Mouse (Mus musculus): ENCODE results near the gene Smoc1. TPM values are rescaled to one million over a fixed set of nuclear protein-coding genes. Genes with fewer than 3 reads are reported as not detected.

Smoc1 gene
- total and polyA plus RNA-seq, 3 experiments = 4.8 to 8.0 (median 6.2) TPM

DNA sequence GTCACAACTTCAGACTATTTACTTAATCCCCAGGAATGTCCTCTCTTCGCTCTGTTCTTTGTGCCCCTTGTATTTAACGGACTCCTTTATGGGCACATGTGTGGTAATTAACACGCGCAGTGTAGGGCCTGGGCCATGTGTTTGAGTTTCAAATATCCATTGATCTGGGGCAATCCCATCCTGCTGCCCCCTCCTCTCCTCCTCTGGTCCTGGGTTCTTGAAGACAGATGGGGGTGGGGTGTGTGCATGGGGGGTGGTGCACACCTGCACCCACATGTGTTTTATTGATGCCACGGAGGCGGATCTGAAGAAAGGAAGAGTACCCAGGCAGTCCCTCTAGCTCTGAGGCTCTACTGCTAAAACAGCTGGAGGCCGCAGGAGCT is 114.7 kb downstream of the Smoc1 start:
- DNase-seq = no peak
- intact Hi-C loops (cut with DNase I) = no loop called here

GRCm38 (mm10) chr12:81142231-81142630 is 115.6 kb downstream of the Smoc1 start:
- no peaks in the 10 kb centered on the region for H3K36me3 ChIP-seq (ENCODE audit: control insufficient read depth, insufficient read depth, low read length)
- no peaks in the 10 kb centered on the region for H3K27me3 ChIP-seq (ENCODE audit: control insufficient read depth, insufficient read depth, low read length)
- H3K27ac ChIP-seq = no peak overlapping the region
- 79% methylated on average over 3 of the region's 3 CpGs for WGBS
- DNase-seq = no peak
- no peaks in the 10 kb centered on the region for H3K4me1 ChIP-seq (ENCODE audit: control insufficient read depth, insufficient read depth, low read length)
- intact Hi-C loops (cut with DNase I) = no loop called here
- TF ChIP-seq CTCF (IDR thresholded peaks at IDR 0.05) (no peak), POLR2A (IDR thresholded peaks at IDR 0.05; ENCODE audit: insufficient read depth, low read depth, low read length) (no peak), EP300 (IDR thresholded peaks at IDR 0.05; ENCODE audit: insufficient read depth, low read depth, low read length) (no peak)
- no peaks in the 10 kb centered on the region for H3K79me2 ChIP-seq (replicated peaks; ENCODE audit: control insufficient read depth, insufficient read depth, low read length)
- no peak overlapping the region for H3K4me3 ChIP-seq
- H3K9ac ChIP-seq (ENCODE audit: low read depth, low read length) = no peak overlapping the region

More for the DNA sequence above, 114.7 kb downstream of the Smoc1 start:
- TF ChIP-seq CTCF (IDR thresholded peaks at IDR 0.05) = no peak
- no peaks in the 10 kb centered on the region for H3K79me2 ChIP-seq (replicated peaks; ENCODE audit: control insufficient read depth, insufficient read depth, low read length)
- no peaks in the 10 kb centered on the region for H3K4me1 ChIP-seq (ENCODE audit: control insufficient read depth, insufficient read depth, low read length)
- H3K27ac ChIP-seq = no peak overlapping the region
- H3K9ac ChIP-seq (ENCODE audit: low read depth, low read length) = no peak overlapping the region
- no peaks in the 10 kb centered on the region for H3K36me3 ChIP-seq (ENCODE audit: control insufficient read depth, insufficient read depth, low read length)
- WGBS = 78% methylated on average over 7 of the region's 7 CpGs
- no peak overlapping the region for H3K4me3 ChIP-seq
- H3K27me3 ChIP-seq (ENCODE audit: control insufficient read depth, insufficient read depth, low read length) = no peaks in the 10 kb centered on the region

GRCm38 (mm10) chr12:81144201-81144600 is 117.6 kb downstream of the Smoc1 start:
- H3K27me3 ChIP-seq (ENCODE audit: control insufficient read depth, insufficient read depth, low read length) = no peaks in the 10 kb centered on the region
- H3K36me3 ChIP-seq (ENCODE audit: control insufficient read depth, insufficient read depth, low read length) = no peaks in the 10 kb centered on the region
- intact Hi-C loops (cut with DNase I) = no loop called here
- TF ChIP-seq EP300 (IDR thresholded peaks at IDR 0.05; ENCODE audit: insufficient read depth, low read depth, low read length) (no peak), POLR2A (IDR thresholded peaks at IDR 0.05; ENCODE audit: insufficient read depth, low read depth, low read length) (no peak), CTCF (IDR thresholded peaks at IDR 0.05) (no peak)
- no peak overlapping the region for H3K9ac ChIP-seq (ENCODE audit: low read depth, low read length)
- 17% methylated on average over 10 of the region's 10 CpGs for WGBS
- peak in 1 of 2 experiments; percentile 12 for DNase-seq
- no peaks in the 10 kb centered on the region for H3K79me2 ChIP-seq (replicated peaks; ENCODE audit: control insufficient read depth, insufficient read depth, low read length)
- H3K4me3 ChIP-seq = no peak overlapping the region
- H3K27ac ChIP-seq = no peak overlapping the region
- no peaks in the 10 kb centered on the region for H3K4me1 ChIP-seq (ENCODE audit: control insufficient read depth, insufficient read depth, low read length)

DNA sequence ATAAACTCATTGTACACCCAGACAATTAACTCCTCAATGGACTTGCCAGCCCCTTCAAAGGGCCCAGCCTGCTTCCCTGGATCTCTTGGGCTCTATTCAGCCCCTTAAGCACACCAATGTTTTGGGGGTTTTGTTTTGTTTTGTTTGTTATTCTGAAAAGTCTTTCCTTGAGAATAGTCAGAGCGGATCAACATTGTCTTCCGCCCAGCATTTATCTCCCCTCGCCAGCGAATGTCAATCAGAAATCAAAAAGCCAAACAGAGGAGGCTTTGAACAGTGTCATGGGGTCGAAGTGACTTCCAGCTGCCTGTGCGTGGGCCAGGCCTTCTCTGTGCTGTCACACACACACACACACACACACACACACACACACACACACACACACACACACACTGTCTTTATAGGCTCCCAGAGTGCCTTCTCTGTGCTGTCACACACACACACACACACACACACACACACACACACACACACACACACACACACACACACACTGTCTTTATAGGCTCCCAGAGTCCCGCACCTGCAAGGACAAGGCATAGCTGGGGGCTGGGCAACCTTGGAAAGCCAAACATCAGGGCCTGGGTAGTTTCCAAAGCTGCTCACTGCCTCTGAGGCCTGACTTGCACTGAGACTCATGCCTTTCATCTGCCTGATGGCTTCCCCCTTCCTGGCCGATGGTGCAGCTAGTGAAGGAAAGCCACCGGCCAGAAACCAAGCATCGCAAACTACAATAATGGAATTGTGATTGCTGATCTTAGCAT is 120.0 kb downstream of the Smoc1 start:
- Histone ChIP-seq H3K79me2 (replicated peaks; ENCODE audit: control insufficient read depth, insufficient read depth, low read length) (no peaks in the 10 kb centered on the region), H3K4me3 (no peak overlapping the region), H3K27me3 (ENCODE audit: control insufficient read depth, insufficient read depth, low read length) (no peaks in the 10 kb centered on the region), H3K4me1 (ENCODE audit: control insufficient read depth, insufficient read depth, low read length) (no peaks in the 10 kb centered on the region), H3K36me3 (ENCODE audit: control insufficient read depth, insufficient read depth, low read length) (no peaks in the 10 kb centered on the region), H3K9ac (ENCODE audit: low read depth, low read length) (no peak overlapping the region), H3K27ac (no peak overlapping the region)
- WGBS = 51% methylated on average over 10 of the region's 10 CpGs
- no peak for DNase-seq
- intact Hi-C loops (cut with DNase I) = no loop called here
- no peak for TF ChIP-seq POLR2A (IDR thresholded peaks at IDR 0.05; ENCODE audit: insufficient read depth, low read depth, low read length)
- no peak for TF ChIP-seq EP300 (IDR thresholded peaks at IDR 0.05; ENCODE audit: insufficient read depth, low read depth, low read length)
- TF ChIP-seq CTCF (IDR thresholded peaks at IDR 0.05) = no peak

DNA sequence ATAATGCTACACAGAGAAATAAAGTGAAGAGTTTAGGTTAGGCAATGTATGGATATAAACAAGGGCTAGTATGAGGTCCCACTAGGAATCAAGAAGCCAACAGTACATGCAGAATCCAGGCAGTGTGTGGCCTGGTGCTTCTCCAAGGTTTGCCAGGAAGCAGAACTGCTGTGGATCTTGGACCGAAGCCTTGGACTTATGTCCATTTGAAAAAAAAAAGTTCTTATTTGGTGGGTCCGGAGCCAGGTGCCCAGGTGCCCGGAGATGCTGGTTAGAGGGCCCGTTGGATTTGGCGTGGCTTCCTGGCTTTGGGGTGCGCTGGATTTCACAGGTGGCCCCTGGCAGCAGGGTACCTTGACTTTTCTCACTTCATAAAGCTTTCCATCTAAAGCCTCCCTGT is 121.3 kb downstream of the Smoc1 start:
- TF ChIP-seq POLR2A (IDR thresholded peaks at IDR 0.05; ENCODE audit: insufficient read depth, low read depth, low read length) = no peak
- TF ChIP-seq EP300 (IDR thresholded peaks at IDR 0.05; ENCODE audit: insufficient read depth, low read depth, low read length) = no peak
- TF ChIP-seq CTCF (IDR thresholded peaks at IDR 0.05) = no peak
- H3K36me3 ChIP-seq (ENCODE audit: control insufficient read depth, insufficient read depth, low read length) = no peaks in the 10 kb centered on the region
- no peaks in the 10 kb centered on the region for H3K79me2 ChIP-seq (replicated peaks; ENCODE audit: control insufficient read depth, insufficient read depth, low read length)
- 91% methylated on average over 6 of the region's 6 CpGs for WGBS
- H3K4me3 ChIP-seq = no peak overlapping the region
- H3K27ac ChIP-seq = no peak overlapping the region
- no peaks in the 10 kb centered on the region for H3K27me3 ChIP-seq (ENCODE audit: control insufficient read depth, insufficient read depth, low read length)
- no peak for DNase-seq
- intact Hi-C loops (cut with DNase I) = no loop called here
- H3K9ac ChIP-seq (ENCODE audit: low read depth, low read length) = no peak overlapping the region
- no peaks in the 10 kb centered on the region; the same call in 1 of the 2 replicates for H3K4me1 ChIP-seq (ENCODE audit: control insufficient read depth, insufficient read depth, low read length)

GRCm38 (mm10) chr12:81150917-81151316 is 124.3 kb downstream of the Smoc1 start:
- TF ChIP-seq CTCF (IDR thresholded peaks at IDR 0.05) = no peak
- no peak for TF ChIP-seq EP300 (IDR thresholded peaks at IDR 0.05; ENCODE audit: insufficient read depth, low read depth, low read length)
- TF ChIP-seq POLR2A (IDR thresholded peaks at IDR 0.05; ENCODE audit: insufficient read depth, low read depth, low read length) = no peak
- no peak overlapping the region; the same call in 1 of the 2 replicates for H3K27ac ChIP-seq
- intact Hi-C loops (cut with DNase I) = no loop called here
- no peak overlapping the region for H3K9ac ChIP-seq (ENCODE audit: low read depth, low read length)
- 55% methylated on average over 5 of the region's 5 CpGs for WGBS
- no peaks in the 10 kb centered on the region for H3K27me3 ChIP-seq (ENCODE audit: control insufficient read depth, insufficient read depth, low read length)
- peak; percentile 41 to 70 for DNase-seq
- H3K79me2 ChIP-seq (replicated peaks; ENCODE audit: control insufficient read depth, insufficient read depth, low read length) = no peaks in the 10 kb centered on the region
- no peaks in the 10 kb centered on the region for H3K36me3 ChIP-seq (ENCODE audit: control insufficient read depth, insufficient read depth, low read length)
- H3K4me1 ChIP-seq (ENCODE audit: control insufficient read depth, insufficient read depth, low read length) = no peaks in the 10 kb centered on the region; the same call in 1 of the 2 replicates
- H3K4me3 ChIP-seq = no peak overlapping the region
